Mouse (Mus musculus) layer of hippocampus, adult 8-10 months (tissue): ENCODE data around the gene Platr25. TPM values are rescaled to one million over a fixed set of nuclear protein-coding genes. Genes with fewer than 3 reads are reported as not detected.
"Not testable (repeated sequence)": the region's sequence is repeated elsewhere in the genome, so short reads cannot be mapped to it uniquely, and the experiment has no call there.

Experiments
- DNase-seq, 2 experiments: peaks; one replicate each; pipeline ENCODE4 v3.0.0; 2022; ENCODE audit warnings: low spot score in 2 of 2
- microRNA-seq, 2 experiments: library from miRNA; unstranded; fragments of <30 nt; microRNA quantifications; one replicate each; pipeline ENCODE4 v1.2.0; 2022
- total RNA-seq, 4 experiments: library from RNA; stranded (reverse); gene quantifications; 2 replicates each; pipeline ENCODE4 v1.2.4; 2022

The Platr25 gene
- total RNA-seq, result 10 to 100 TPM; 11.6 to 18.1 (median 15.5) TPM

DNA sequence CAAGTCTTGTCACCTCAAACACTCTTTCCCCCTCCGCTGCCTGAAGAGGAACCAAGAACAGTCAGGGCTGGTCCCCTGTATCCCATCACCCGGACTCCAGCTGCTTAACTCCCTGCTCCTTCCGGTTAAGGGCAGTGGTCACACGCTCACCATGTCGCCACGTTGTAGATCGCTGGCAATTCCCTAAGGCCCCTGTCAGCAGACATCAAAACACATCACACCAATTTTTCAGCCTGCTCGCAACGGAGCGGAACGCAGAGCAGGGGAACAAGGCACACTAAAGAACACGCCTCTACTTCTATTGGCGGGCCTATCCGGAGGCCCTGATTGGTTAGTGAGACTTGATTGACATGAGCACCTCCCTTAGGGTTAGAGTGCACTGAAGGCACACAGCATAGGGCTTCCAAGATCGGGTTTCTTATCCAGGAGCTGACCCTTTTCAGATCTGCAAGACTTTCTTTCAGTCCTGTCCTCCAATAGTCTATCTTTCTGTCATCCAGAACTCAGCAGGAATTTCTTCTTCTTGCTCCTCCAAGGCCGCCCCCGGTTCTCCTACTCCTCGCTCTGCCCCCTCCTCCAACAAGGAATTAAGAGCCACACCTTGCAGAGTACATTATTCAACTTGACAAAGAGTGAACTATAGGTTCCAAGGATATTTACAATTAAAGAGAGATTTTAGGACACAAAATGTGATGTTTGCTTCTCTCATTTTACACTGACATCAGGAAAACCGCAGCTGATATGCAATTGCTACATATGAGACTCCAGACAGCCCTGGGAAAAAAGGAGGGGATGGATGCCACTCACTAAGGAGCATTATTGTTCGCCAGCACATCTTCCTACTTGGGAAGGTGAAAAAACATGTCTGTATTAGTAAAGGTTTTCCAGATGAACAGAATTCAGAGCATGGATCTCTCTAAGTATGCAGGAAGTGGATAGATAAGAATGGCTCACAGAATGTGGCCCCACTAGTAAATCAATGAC is at the start of gene Platr25:
TSS of gene Platr25 (minus strand) at position 278 of the 984 bp plus-strand sequence.
- DNase-seq, result peak; percentile 22 to 42

DNA sequence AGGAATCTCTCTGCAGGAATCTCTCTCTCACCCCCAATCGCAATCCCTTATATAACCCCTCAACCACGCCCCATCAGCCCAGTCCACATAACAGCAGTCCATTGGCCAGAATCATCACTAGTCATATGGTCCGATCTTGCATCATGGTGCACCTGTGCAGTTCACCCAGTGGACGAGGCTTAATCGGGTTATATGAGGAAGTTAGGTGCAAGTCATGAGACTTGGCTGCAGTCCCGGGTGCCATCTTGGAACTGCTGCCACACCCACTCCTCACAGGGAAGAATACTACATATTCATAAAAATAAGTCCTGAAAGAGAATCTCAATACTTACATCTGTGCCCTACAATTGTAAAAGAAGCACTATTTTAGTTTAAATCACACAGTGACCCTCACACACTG is 47.5 kb upstream of the Platr25 start:
- DNase-seq, result not testable (repeated sequence)

DNA sequence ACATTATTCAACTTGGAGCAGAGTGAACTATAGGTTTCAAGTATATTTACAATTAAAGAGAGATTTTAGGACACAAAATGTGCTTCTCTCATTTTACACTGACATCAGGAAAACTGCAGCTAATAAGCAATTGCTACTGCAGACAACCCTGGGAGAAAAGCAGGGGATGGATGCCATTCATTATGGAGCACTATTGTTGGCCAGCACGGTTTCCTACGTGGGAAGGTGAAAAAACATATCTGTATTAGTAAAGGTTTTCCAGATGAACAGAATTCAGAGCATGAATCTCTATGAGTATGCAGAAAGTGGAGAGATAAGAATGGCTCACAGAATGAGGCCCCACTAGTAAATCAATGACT is 25.6 kb upstream of the Platr25 start:
- not testable (repeated sequence) for DNase-seq

DNA sequence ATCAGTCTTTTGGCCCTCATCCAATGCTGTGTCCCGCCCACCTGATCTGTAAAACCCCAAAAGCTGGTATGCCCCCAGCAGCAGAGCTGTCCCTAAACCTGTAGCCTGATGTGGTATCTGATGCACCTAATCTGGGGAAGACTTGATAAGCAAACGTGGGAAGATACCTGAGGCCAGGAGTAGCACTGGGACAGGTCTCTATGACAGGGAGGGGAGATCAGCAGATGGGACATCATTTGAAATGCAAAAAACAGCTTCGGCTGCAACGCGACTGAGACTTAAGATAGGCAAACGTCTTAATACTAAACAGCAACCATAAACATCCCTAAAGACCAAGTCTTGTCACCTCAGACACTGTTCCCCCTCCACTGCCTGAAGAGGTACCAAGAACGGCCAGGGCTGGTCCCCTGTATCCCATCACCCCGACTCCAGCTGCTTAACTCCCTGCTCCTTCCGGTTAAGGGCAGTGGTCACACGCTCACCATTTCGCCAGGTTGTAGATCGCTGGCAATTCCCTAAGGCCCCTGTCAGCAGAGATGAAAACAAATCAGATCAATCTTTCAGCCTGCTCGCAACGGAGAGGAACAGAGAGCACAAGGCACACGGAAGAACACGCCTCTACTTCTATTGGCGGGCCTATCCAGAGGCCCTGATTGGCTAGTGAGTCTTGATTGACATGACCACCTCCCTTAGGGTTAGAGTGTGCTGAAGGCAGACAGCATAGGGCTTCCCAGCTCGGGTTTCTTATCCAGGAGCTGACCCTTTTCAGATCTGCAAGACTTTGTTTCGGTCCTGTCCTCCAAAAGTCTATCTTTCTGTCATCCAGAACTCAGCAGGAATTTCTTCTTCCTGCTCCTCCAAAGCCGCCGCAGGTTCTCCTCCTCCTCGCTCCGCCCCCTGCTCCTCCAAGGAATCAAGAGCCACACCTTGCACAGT is 25.0 kb upstream of the Platr25 start, which contains the start of gene Gm5141:
TSS of gene Gm5141 (minus strand) at position 610 of the 936 bp plus-strand sequence.
- DNase-seq, result peak; percentile 35 to 59

DNA sequence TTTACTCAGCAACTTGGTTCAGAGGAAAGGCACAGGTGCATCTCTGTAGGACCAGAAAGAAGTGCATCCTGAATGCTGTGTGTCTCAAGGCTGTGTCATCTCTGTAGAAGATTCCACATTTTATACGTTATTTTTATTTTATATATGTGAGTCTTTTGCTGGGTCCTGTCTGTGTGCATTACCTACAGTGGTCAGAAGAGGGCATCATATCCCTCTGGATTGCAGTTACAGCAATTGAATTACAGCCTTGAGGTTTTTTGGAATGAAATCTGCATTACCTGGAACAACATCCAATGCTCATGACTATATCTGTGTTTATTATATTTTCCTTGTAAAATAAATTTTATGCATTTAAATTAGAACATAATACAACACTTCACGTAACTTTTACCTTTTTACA is 3.3 kb upstream of the Platr25 start:
- peak in 1 of 2 experiments; percentile 21 for DNase-seq

DNA sequence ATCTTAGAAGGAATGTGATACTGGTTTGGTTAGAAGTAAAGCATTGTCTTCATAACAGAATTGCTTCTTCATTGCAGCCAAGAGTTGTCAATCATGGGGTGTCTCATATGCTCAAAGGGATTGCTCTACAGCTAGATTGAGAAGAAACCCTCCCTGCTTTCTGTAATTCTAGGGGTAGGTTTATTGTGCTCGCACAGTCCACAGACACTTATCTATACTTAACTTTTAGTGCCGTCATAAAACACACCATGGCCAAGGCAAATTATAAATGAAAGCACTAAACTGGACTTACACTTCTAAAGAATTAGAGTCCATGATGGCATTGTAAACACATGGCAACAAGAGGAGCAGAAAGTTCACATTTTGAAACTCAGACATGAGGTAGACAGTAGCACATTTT is 27.2 kb downstream of the Platr25 start:
- DNase-seq, result no peak

DNA sequence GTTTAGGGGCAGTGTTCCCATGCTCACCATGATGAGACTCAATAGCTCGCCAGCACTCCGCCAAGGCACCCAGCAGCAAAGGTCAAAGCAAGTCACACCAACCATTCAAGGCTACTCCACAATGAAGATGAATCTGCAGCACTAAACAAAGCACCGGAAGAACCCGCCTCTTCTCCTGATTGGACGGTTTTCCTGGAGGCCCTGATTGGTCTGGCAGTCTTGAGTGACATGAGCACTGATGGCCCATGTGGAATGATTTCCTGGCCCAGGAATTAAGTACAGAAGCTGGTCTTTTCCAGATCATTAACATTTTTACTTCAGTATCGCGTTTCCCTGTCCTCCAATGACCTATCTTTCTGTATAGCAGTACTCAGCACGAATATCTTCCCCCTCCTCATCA is 47.9 kb downstream of the Platr25 start:
- DNase-seq, result not testable (repeated sequence)

DNA sequence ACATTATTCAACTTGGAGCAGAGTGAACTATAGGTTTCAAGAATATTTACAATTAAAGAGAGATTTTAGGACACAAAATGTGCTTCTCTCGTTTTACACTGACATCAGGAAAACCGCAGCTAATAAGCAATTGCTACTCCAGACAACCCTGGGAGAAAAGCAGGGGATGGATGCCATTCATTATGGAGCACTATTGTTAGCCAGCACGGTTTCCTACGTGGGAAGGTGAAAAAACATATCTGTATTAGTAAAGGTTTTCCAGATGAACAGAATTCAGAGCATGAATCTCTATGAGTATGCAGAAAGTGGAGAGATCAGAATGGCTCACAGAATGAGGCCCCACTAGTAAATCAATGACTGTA is 75.2 kb downstream of the Platr25 start:
- not testable (repeated sequence) for DNase-seq

DNA sequence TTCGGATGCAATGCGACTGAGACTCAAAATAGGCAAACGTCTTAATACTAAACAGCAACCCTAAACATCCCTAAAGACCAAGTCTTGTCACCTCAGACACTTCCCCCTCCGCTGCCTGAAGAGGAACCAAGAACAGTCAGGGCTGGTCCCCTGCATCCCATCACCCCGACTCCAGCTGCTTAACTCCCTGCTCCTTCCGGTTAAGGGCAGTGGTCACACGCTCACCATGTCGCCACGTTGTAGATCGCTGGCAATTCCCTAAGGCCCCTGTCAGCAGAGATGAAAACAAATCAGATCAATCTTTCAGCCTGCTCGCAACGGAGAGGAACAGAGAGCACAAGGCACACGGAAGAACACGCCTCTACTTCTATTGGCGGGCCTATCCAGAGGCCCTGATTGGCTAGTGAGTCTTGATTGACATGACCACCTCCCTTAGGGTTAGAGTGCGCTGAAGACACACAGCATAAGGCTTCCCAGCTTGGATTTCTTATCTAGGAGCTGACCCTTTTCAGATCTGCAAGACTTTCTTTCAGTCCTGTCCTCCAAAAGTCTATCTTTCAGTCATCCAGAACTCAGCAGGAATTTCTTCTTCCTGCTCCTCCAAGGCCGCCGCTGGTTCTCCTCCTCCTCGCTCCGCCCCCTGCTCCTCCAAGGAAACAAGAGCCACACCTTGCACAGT is 75.8 kb downstream of the Platr25 start:
- DNase-seq, result peak; percentile 22 to 34

DNA sequence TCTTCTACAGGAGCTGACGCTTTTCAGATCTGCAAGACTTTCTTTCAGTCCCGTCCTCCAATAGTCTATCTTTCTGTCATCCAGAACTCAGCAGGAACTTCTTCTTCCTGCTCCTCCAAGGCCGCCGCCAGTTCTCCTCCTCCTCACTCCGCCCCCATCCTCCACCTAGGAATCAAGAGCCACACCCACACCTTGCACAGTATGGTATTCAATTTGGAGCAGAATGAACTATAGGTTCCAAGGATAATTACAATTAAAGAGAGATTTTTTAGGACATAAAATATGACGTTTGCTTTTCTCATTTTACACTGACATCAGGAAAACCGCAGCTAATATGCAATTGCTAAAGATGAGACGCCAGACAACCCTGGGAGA is 107.2 kb downstream of the Platr25 start:
- DNase-seq, result no peak

DNA sequence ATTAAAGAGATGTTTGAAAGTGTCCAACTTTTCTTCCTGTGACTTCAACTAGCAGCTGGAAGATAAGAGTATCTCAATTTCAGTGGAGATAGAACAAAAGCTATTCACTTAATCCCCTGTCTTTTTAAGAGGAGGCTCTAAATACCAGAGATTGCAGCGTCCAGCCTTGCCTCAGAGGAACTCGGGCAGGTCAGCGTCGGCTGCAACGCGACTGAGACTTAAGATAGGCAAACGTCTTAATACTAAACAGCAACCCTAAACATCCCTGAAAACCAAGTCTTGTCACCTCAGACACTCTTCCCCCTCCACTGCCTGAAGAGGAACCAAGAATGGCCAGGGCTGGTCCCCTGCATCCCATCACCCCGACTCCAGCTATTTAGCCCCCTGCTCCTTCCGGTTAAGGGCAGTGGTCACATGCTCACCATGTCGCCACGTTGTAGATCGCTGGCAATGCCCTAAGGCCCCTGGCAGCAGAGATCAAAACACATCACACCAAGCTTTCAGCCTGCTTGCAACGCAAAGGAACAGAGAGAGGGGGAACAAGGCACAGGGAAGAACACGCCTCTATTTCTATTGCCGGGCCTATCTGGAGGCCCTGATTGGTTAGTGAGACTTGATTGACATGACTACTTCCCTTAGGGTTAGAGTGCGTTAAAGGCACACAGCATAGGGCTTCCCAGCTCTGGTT is 107.7 kb downstream of the Platr25 start:
- peak; percentile 69 to 75 for DNase-seq

DNA sequence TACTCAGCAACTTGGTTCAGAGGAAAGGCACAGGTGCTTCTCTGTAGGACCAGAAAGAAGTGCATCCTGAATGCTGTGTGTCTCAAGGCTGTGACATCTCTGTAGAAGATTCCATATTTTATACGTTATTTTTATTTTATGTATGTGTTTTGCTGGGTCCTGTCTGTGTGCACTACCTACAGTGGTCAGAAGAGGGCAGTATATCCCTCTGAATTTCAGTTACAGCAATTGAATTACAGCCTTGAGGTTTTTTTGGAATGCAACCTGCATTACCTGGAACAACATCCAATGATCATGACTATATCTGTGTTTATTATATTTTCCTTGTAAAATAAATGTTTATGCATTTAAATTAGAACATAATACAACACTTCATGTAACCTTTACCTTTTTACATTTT is 133.4 kb downstream of the Platr25 start:
- peak in 1 of 2 experiments; percentile 5 for DNase-seq

DNA sequence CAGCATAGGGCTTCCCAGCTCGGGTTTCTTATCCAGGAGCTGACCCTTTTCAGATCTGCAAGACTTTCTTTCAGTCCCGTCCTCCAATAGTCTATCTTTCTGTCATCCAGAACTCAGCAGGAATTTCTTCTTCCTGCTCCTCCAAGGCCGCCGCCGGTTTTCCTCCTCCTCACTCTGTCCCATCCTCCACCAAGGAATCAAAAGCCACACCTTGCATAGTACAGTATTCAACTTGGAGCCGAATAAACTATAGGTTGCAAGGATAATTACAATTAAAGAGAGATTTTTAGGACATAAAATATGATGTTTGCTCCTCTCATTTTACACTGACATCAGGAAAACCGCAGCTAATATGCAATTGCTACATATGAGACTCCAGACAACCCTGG is 136.2 kb downstream of the Platr25 start:
- DNase-seq, result not testable (repeated sequence)

DNA sequence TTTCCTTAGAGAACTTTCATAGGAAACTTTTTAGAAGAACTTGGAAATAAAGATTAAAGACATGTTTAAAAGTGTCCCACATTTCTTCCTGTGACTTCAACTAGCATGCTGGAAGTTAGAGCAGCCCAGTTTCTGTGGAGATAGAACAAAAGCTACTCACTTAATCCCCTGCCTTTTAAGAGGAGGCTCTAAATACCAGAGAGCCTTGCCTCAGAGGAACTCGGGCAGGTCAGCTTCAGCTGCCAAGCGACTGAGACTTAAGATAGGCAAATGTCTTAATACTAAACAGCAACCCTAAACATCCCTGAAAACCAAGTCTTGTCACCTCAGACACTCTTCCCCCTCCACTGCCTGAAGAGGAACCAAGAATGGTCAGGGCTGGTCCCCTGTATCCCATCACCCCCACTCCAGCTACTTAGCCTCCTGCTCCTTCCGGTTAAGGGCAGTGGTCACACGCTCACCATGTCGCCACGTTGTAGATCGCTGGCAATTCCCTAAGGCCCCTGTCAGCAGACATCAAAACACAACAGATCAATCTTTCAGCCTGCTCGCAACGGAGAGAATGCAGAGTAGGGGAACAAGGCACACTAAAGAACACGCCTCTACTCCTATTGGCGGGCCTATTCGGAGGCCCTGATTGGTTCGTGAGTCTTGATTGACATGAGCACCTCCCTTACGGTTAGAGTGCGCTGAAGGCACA is 136.8 kb downstream of the Platr25 start, which contains the start of gene 6720489N17Rik:
TSS of gene 6720489N17Rik (minus strand) at position 606 of the 700 bp plus-strand sequence.
- peak; percentile 66 to 68 for DNase-seq

Small RNAs within 50 kb of the gene (microRNA-seq; reads per million reads assigned to microRNA genes)
- gene Gm24020 (0 reads per million in 2 experiments), gene Gm24588 (0 reads per million in 2 experiments), gene Mir713 (0 reads per million in 2 experiments)

Other genes starting within 250 kb of the Platr25 start
- gene Zfp935, start 202.2 kb downstream of the Platr25 start, total RNA-seq, result under 1 TPM in 1 of 4 experiments, not detected in 3; 0.61 TPM
- 1 to 10 TPM; 6.3 to 9.6 (median 8.2) TPM for gene Zfp934, start 189.5 kb downstream of the Platr25 start, total RNA-seq
- 1 to 10 TPM; 4.5 to 5.8 (median 5.1) TPM for gene 6720489N17Rik, start 136.5 kb downstream of the Platr25 start, total RNA-seq
- gene Gm5141, start 25.1 kb upstream of the Platr25 start, total RNA-seq, result 1 to 10 TPM; 6.5 to 9.4 (median 8.1) TPM
- not detected for gene Fbp2, start 97.7 kb upstream of the Platr25 start, total RNA-seq
- gene Fbp1, start 127.6 kb upstream of the Platr25 start, total RNA-seq, result under 1 TPM in 1 of 4 experiments, not detected in 3; 0.27 TPM
- gene 2010111I01Rik, start 204.2 kb upstream of the Platr25 start, total RNA-seq, result 100 to 1,000 TPM in 1 of 4 experiments, 10 to 100 TPM in 3; 91.6 to 105 (median 95.4) TPM